In genomic region chr3:94374636-94375035, GRCm38 (mm10) we compare ENCODE assay signal across 20 mouse cellular contexts. TPM values are rescaled to one million over a fixed set of nuclear protein-coding genes. Genes with fewer than 3 reads are reported as not detected.
DNase-seq lines count a peak whose midpoint lies in the region; ATAC-seq and TF ChIP-seq lines count a peak whose summit lies in the region.
"Had no signal": no experiment of that assay in that cellular context is flagged by ENCODE, and none has a peak within 500 bp of the region (broad histone marks: within the 10 kb centered on the region; RNA-seq: fewer than 3 reads in every experiment).

No protein-coding gene starts in this region.

- H3K27ac ChIP-seq in kidney, adult 2 months (ENCODE audit: insufficient read depth, low read depth, low read length) = no peak overlapping the region
- H3K27ac ChIP-seq in kidney, embryonic 16.5 days (ENCODE audit: low read length) = no peak overlapping the region
- H3K27ac ChIP-seq: embryonic facial prominence, embryonic 10.5 days; forebrain, embryonic 13.5 days; heart, embryonic 15.5 days; hindbrain, embryonic 10.5 days; liver, embryonic 13.5 days; midbrain, embryonic 13.5 days had no signal

- peaks cover 13% of the 10 kb centered on the region for H3K4me1 ChIP-seq in kidney, adult 2 months (ENCODE audit: control insufficient read depth, insufficient read depth, low read length)
- H3K4me1 ChIP-seq in kidney, embryonic 16.5 days (ENCODE audit: insufficient read depth, low read length) = peaks cover 22% of the 10 kb centered on the region

- TF ChIP-seq CTCF in kidney, adult 2 months (conservative IDR thresholded peaks at IDR 0.05; ENCODE audit: insufficient read depth, insufficient read length, low read depth, low read length) = no peak

- H3K36me3 ChIP-seq in kidney, adult 2 months (ENCODE audit: control insufficient read depth, insufficient read depth, low read length) = no peaks in the 10 kb centered on the region
- no peaks in the 10 kb centered on the region for H3K36me3 ChIP-seq in kidney, embryonic 16.5 days (ENCODE audit: insufficient read depth, low read length)
- H3K36me3 ChIP-seq: embryonic facial prominence, embryonic 10.5 days; heart, embryonic 15.5 days; hindbrain, embryonic 10.5 days; liver, embryonic 13.5 days; midbrain, embryonic 13.5 days had no signal

- TF ChIP-seq POLR2A in kidney, adult 2 months (IDR thresholded peaks at IDR 0.05; ENCODE audit: low read depth, low read length) = no peak

- H3K9me3 ChIP-seq in kidney, embryonic 16.5 days (ENCODE audit: low read length) = no peaks in the 10 kb centered on the region
- H3K9me3 ChIP-seq: embryonic facial prominence, embryonic 10.5 days; forebrain, embryonic 13.5 days; heart, embryonic 15.5 days; hindbrain, embryonic 10.5 days; liver, embryonic 13.5 days; midbrain, embryonic 13.5 days had no signal

- no peak overlapping the region for H3K4me3 ChIP-seq in kidney, adult 2 months (ENCODE audit: insufficient read depth, low read depth, low read length)
- no peak overlapping the region for H3K4me3 ChIP-seq in kidney, embryonic 16.5 days (ENCODE audit: low read length)
- H3K4me3 ChIP-seq: embryonic facial prominence, embryonic 10.5 days; forebrain, embryonic 13.5 days; heart, embryonic 15.5 days; hindbrain, embryonic 10.5 days; liver, embryonic 13.5 days; midbrain, embryonic 13.5 days had no signal

- intact Hi-C loops in left cerebral cortex, postnatal 36 days (cut with DNase I) = no loop called here

- no peak for ATAC-seq in cerebellum, adult (ENCODE audit: insufficient number of reproducible peaks, low FRiP score, low TSS enrichment)
- ATAC-seq in kidney, embryonic 16.5 days (ENCODE audit: low FRiP score, low TSS enrichment) = no peak
- ATAC-seq: forebrain, embryonic 13.5 days; midbrain, embryonic 13.5 days had no signal

- no peak overlapping the region for H3K4me2 ChIP-seq in kidney, embryonic 16.5 days (replicated peaks; ENCODE audit: low read depth, low read length)
- H3K4me2 ChIP-seq: forebrain, embryonic 13.5 days; liver, embryonic 13.5 days had no signal

- DNase-seq in cerebellum, postnatal 10 days = peak; percentile 47 to 48
- peak; percentile 90 for DNase-seq in kidney, adult 2 months
- peak; percentile 75 for DNase-seq in kidney, postnatal 10 days
- DNase-seq in thymus, postnatal 25 days = peak; percentile 41
- no peak for DNase-seq in left cerebral cortex, postnatal 36 days (ENCODE audit: low spot score in 2 of 2)
- DNase-seq: B cell, adult 2 months; cerebellum, postnatal 36 days; heart, adult 18-20 months; left cerebral cortex, postnatal 4 days; liver, embryonic 13.5 days had no signal

- H3K9ac ChIP-seq in kidney, embryonic 16.5 days (replicated peaks; ENCODE audit: low read length) = no peak overlapping the region
- H3K9ac ChIP-seq: forebrain, embryonic 13.5 days; liver, embryonic 13.5 days; midbrain, embryonic 13.5 days had no signal

- no peaks in the 10 kb centered on the region for H3K27me3 ChIP-seq in kidney, adult 2 months (replicated peaks; ENCODE audit: control insufficient read depth, insufficient read depth, low read length)
- H3K27me3 ChIP-seq in kidney, embryonic 16.5 days (ENCODE audit: insufficient read depth, low read length) = no peaks in the 10 kb centered on the region
- H3K27me3 ChIP-seq: forebrain, embryonic 13.5 days had no signal

RNA-seq across cellular contexts. Expression of gene Rorc, which starts 2.0 kb away (rescaled TPM):
- polyA plus RNA-seq in kidney, adult 2 months (2012; rRNA removed) = 21.8 and 24.4 TPM in 2 replicates
- 14.9 and 15.2 TPM in 2 replicates for polyA plus RNA-seq in kidney, embryonic 16.5 days (2015; fragmentation: Nextera tagmentation; extraction: Ambion mirVana)
- 1 to 10 TPM in 1 of 2 experiments, under 1 TPM in 1; 0.59 to 1.0 TPM for total RNA-seq in left cerebral cortex, postnatal 36 days (2021)

RNA-seq across cellular contexts. Expression of gene C2cd4d, which starts 12.4 kb away (rescaled TPM):
- polyA plus RNA-seq in kidney, adult 2 months (2012; rRNA removed) = 0.86 and 1.5 TPM in 2 replicates
- polyA plus RNA-seq in kidney, embryonic 16.5 days (2015; fragmentation: Nextera tagmentation; extraction: Ambion mirVana) = 0.32 and 0.46 TPM in 2 replicates
- total RNA-seq in left cerebral cortex, postnatal 36 days (2021) = under 1 TPM; 0.32 to 0.82 TPM
- polyA plus RNA-seq: liver, embryonic 13.5 days had no signal

RNA-seq across cellular contexts. Expression of gene Lingo4, which starts 23.7 kb away (rescaled TPM):
- polyA plus RNA-seq in kidney, adult 2 months (2012; rRNA removed) = 0.14 and 0.20 TPM in 2 replicates
- polyA plus RNA-seq in kidney, embryonic 16.5 days (2015; fragmentation: Nextera tagmentation; extraction: Ambion mirVana) = 0.23 and 0.44 TPM in 2 replicates
- under 1 TPM; 0.72 to 0.97 TPM for total RNA-seq in left cerebral cortex, postnatal 36 days (2021)

RNA-seq across cellular contexts. Expression of gene Them5, which starts 32.7 kb away (rescaled TPM):
- 0.06 and 0.07 TPM in 2 replicates for polyA plus RNA-seq in kidney, adult 2 months (2012; rRNA removed)
- not detected in 2 replicates for polyA plus RNA-seq in kidney, embryonic 16.5 days (2015; fragmentation: Nextera tagmentation; extraction: Ambion mirVana)
- total RNA-seq in left cerebral cortex, postnatal 36 days (2021) = not detected
- total RNA-seq: adrenal gland, postnatal 14 days; heart, adult 18-20 months; layer of hippocampus, adult 18-20 months; left cerebral cortex, postnatal 4 days had no signal
- polyA plus RNA-seq: hindbrain, embryonic 10.5 days; liver, embryonic 13.5 days; neural tube, embryonic 14.5 days had no signal

RNA-seq across cellular contexts. Expression of gene Tdrkh, which starts 38.4 kb away (rescaled TPM):
- polyA plus RNA-seq in kidney, adult 2 months (2012; rRNA removed) = 0.75 and 0.90 TPM in 2 replicates
- polyA plus RNA-seq in kidney, embryonic 16.5 days (2015; fragmentation: Nextera tagmentation; extraction: Ambion mirVana) = 12.1 and 13.8 TPM in 2 replicates
- total RNA-seq in left cerebral cortex, postnatal 36 days (2021) = 10 to 100 TPM; 35.2 to 36.7 TPM

Comparison
In these comparisons a context has a peak if more than half of its experiments do, and no peak if none do; other contexts are left out.
1. DNase-seq: peak in cerebellum, postnatal 10 days (2 of 2), kidney, adult 2 months (single experiment), kidney, postnatal 10 days (single experiment) and thymus, postnatal 25 days (single experiment); none in left cerebral cortex, postnatal 36 days (0 of 2).